Mouse (Mus musculus): ENCODE results near the gene Sprr4.
"Not testable (repeated sequence)": the region's sequence is repeated elsewhere in the genome, so short reads cannot be mapped to it uniquely, and the experiment has no call there.

DNA sequence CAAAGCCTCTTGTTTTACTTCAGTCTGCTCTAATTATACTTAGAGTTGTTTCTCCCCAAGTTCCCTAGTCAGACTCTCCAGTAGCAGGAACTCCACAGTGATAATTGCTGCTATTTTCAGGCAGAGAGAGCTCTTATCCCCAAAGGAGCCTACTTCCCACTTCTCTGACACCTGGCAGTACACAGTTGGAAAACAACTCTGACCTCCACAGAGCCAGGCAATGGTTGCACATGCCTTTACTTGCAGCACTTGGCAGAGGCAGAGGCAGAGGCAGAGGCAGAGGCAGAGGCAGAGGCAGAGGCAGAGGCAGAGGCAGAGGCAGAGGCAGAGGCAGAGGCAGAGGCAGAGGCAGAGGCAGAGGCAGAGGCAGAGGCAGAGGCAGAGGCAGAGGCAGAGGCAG lies 10.0 kb downstream of the Sprr4 start:
- TF ChIP-seq GATA1, TAL1 (IDR thresholded peaks at IDR 0.05; ENCODE audit: low read length): not testable (repeated sequence)
